Mouse (Mus musculus): ENCODE measurements around the gene Plb1.

DNA sequence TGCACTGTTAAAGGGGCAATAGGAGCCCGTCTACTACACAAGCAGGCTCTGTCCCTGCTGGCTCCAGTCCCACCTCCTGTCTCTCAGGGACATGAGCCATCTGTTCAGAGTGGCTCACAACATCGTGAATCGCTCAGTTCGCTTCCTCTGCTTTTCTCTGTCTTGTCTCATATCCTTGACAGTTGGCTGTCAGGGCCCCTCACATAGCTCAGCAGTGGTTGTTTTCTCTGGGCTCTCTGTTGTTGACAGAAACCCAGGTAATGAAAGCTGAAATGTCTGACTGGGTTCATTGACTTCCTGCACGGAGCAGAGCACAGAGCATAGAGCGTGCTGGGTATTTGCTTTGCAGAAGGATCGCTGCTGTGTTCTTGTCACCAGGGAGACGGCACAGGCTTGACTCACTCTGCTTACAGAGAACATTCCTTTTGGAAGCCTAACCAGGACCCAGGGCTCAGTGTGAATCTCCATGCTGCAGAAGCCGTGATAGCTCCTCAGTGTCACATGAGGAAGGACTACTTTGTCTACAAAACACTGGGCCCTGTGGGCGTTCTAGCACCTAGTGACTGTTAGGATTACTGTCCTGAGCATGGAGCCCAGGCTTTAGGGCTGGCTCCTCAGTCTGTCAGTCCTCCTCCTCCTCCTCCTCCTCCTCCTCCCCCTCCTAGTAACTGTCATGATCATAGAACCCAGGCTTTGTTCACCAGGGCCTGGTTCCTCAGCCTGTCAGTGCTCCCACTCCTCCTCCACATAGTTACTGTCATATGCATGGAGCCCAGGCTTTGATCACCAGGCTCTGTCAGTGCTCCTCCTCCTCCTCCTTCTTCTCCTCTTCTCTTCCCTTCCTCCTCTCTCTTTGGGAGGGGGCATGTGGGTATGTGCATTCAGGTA is 113.8 kb downstream of the Plb1 start:
- TF ChIP-seq GATA1 (IDR thresholded peaks at IDR 0.05; ENCODE audit: borderline replicate concordance, low read length) (no peak), FLI1 (IDR thresholded peaks at IDR 0.05; ENCODE audit: low read length) (no peak)

Measured in megakaryocyte, embryonic 14.5 days (primary cell).